Mouse (Mus musculus) intestine, embryonic 15.5 days (tissue): ENCODE results near the gene Arap1. TPM values are rescaled to one million over a fixed set of nuclear protein-coding genes. Genes with fewer than 3 reads are reported as not detected.

Experiments
- ATAC-seq: fragments of 200-750 bp; cut with Nextera tagmentation; 2 replicates; pipeline ENCODE4 v1.8.0; 2017; ENCODE audit warnings: moderate TSS enrichment, moderate library complexity
- H3K27ac ChIP-seq: fragments of 300-500 bp; sonication (generic); 2 replicates; pipeline ENCODE4 v1.5.1; 2015; ENCODE audit warnings: mild to moderate bottlenecking, inconsistent platforms
- H3K27me3 ChIP-seq: fragments of 300-500 bp; sonication (generic); replicated peaks from 2 replicates; pipeline ENCODE4 v1.6.1; 2015; ENCODE audit warnings: inconsistent platforms
- H3K36me3 ChIP-seq: fragments of 300-500 bp; sonication (generic); 2 replicates; pipeline ENCODE4 v1.6.1; 2015; ENCODE audit warnings: inconsistent platforms
- H3K4me1 ChIP-seq: fragments of 300-500 bp; sonication (generic); replicated peaks from 2 replicates; pipeline ENCODE4 v1.6.1; 2015; ENCODE audit warnings: inconsistent platforms
- H3K4me2 ChIP-seq: fragments of 300-500 bp; sonication (generic); replicated peaks from 2 replicates; pipeline ENCODE4 v1.6.1; 2015; ENCODE audit warnings: mild to moderate bottlenecking, inconsistent platforms
- H3K4me3 ChIP-seq: fragments of 300-500 bp; sonication (generic); replicated peaks from 2 replicates; pipeline ENCODE4 v1.5.1; 2015; ENCODE audit warnings: inconsistent platforms
- H3K9ac ChIP-seq: fragments of 300-500 bp; sonication (generic); 2 replicates; pipeline ENCODE4 v1.6.1; 2015; ENCODE audit warnings: inconsistent platforms
- H3K9me3 ChIP-seq: fragments of 300-500 bp; sonication (generic); 2 replicates; pipeline ENCODE4 v1.6.1; 2016; ENCODE audit warnings: inconsistent platforms
- WGBS: fragments of 180-500 bp; shearing (Covaris S2); methylation state at CpG from one replicate; pipeline ENCODE4 v1.1.7; 2015; 5-methylcytosine and 5-hydroxymethylcytosine counted together
- polyA plus RNA-seq: library from polyadenylated mRNA; unstranded; fragments of >200 nt; fragmentation: Nextera tagmentation; extraction: Ambion mirVana; gene quantifications from 2 replicates; pipeline ENCODE4 v1.2.1, GENCODE M21; 2015

Arap1 gene
- polyA plus RNA-seq, 1 experiment from 2014 or later = 58.4 TPM

GRCm38 (mm10) chr7:101456789-101457188, 108.9 kb downstream of the Arap1 start:
- ATAC-seq = no peak
- no peak overlapping the region for H3K9ac ChIP-seq
- WGBS = 39% methylated on average over 5 of the region's 5 CpGs
- H3K4me2 ChIP-seq = no peak overlapping the region
- no peak overlapping the region for H3K27ac ChIP-seq
- no peaks in the 10 kb centered on the region for H3K36me3 ChIP-seq
- H3K4me1 ChIP-seq = peaks cover 18% of the 10 kb centered on the region; the same call in 1 of the 2 replicates
- H3K4me3 ChIP-seq = no peak overlapping the region
- H3K9me3 ChIP-seq = no peaks in the 10 kb centered on the region
- peaks cover 13% of the 10 kb centered on the region for H3K27me3 ChIP-seq

- ATAC-seq = no peak
- H3K9ac ChIP-seq = no peak overlapping the region
- no peaks in the 10 kb centered on the region for H3K9me3 ChIP-seq
- WGBS = 76% methylated on average over 5 of the region's 5 CpGs
- no peak overlapping the region for H3K4me2 ChIP-seq
- H3K4me3 ChIP-seq = no peak overlapping the region
- H3K27ac ChIP-seq = no peak overlapping the region
- peaks cover 8% of the 10 kb centered on the region for H3K27me3 ChIP-seq
- no peaks in the 10 kb centered on the region for H3K36me3 ChIP-seq
- peaks cover 20% of the 10 kb centered on the region; the same call in 1 of the 2 replicates for H3K4me1 ChIP-seq
Observed at GRCm38 (mm10) chr7:101457283-101457682, 109.4 kb downstream of the Arap1 start.

- no peak overlapping the region for H3K4me2 ChIP-seq
- H3K27ac ChIP-seq = no peak overlapping the region
- no peaks in the 10 kb centered on the region for H3K36me3 ChIP-seq
- 55% methylated on average over 8 of the region's 8 CpGs for WGBS
- H3K9ac ChIP-seq = no peak overlapping the region
- no peak for ATAC-seq
- H3K4me3 ChIP-seq = no peak overlapping the region
- peaks cover 25% of the 10 kb centered on the region; the same call in 1 of the 2 replicates for H3K4me1 ChIP-seq
- no peaks in the 10 kb centered on the region for H3K9me3 ChIP-seq
- H3K27me3 ChIP-seq = peaks cover 3% of the 10 kb centered on the region
Observed at GRCm38 (mm10) chr7:101457801-101458200, 109.9 kb downstream of the Arap1 start.

GRCm38 (mm10) chr7:101458278-101458781, 110.5 kb downstream of the Arap1 start:
- no peak overlapping the region for H3K9ac ChIP-seq
- no peak overlapping the region for H3K4me2 ChIP-seq
- H3K4me1 ChIP-seq = peaks cover 26% of the 10 kb centered on the region; the same call in 1 of the 2 replicates
- no peak overlapping the region for H3K27ac ChIP-seq
- no peaks in the 10 kb centered on the region for H3K36me3 ChIP-seq
- 61% methylated on average over 4 of the region's 4 CpGs for WGBS
- H3K27me3 ChIP-seq = no peaks in the 10 kb centered on the region
- H3K9me3 ChIP-seq = no peaks in the 10 kb centered on the region
- no peak overlapping the region for H3K4me3 ChIP-seq
- no peak for ATAC-seq

- no peak for ATAC-seq
- no peaks in the 10 kb centered on the region for H3K27me3 ChIP-seq
- WGBS = 72% methylated on average over 9 of the region's 9 CpGs
- no peaks in the 10 kb centered on the region for H3K36me3 ChIP-seq
- H3K4me1 ChIP-seq = peaks cover 26% of the 10 kb centered on the region; the same call in 1 of the 2 replicates
- no peak overlapping the region for H3K27ac ChIP-seq
- no peaks in the 10 kb centered on the region for H3K9me3 ChIP-seq
- no peak overlapping the region for H3K4me2 ChIP-seq
- no peak overlapping the region for H3K9ac ChIP-seq
- H3K4me3 ChIP-seq = no peak overlapping the region
Observed at GRCm38 (mm10) chr7:101459305-101459813, 111.5 kb downstream of the Arap1 start.

- H3K27me3 ChIP-seq = no peaks in the 10 kb centered on the region
- no peak overlapping the region for H3K4me3 ChIP-seq
- ATAC-seq = no peak
- H3K4me2 ChIP-seq = no peak overlapping the region
- H3K36me3 ChIP-seq = no peaks in the 10 kb centered on the region
- H3K27ac ChIP-seq = no peak overlapping the region
- H3K4me1 ChIP-seq = peaks cover 30% of the 10 kb centered on the region
- H3K9ac ChIP-seq = no peak overlapping the region
- WGBS = 60% methylated on average over 10 of the region's 10 CpGs
- H3K9me3 ChIP-seq = no peaks in the 10 kb centered on the region
Observed at GRCm38 (mm10) chr7:101459923-101460607, 112.2 kb downstream of the Arap1 start.

- Histone ChIP-seq H3K9me3 (no peaks in the 10 kb centered on the region), H3K36me3 (no peaks in the 10 kb centered on the region), H3K4me3 (no peak overlapping the region), H3K4me1 (peaks cover 35% of the 10 kb centered on the region), H3K27ac (no peak overlapping the region), H3K9ac (no peak overlapping the region), H3K27me3 (no peaks in the 10 kb centered on the region), H3K4me2 (no peak overlapping the region)
- WGBS = 34% methylated on average over 10 of the region's 10 CpGs
- ATAC-seq = no peak; the same call in 1 of the 2 replicates
Observed at GRCm38 (mm10) chr7:101460608-101460957, 112.7 kb downstream of the Arap1 start.

- Histone ChIP-seq H3K36me3 (no peaks in the 10 kb centered on the region), H3K4me1 (peaks cover 37% of the 10 kb centered on the region), H3K27ac (no peak overlapping the region), H3K9ac (no peak overlapping the region), H3K4me3 (no peak overlapping the region), H3K9me3 (no peaks in the 10 kb centered on the region), H3K27me3 (no peaks in the 10 kb centered on the region), H3K4me2 (no peak overlapping the region)
- no peak for ATAC-seq
- WGBS = 79% methylated on average over 11 of the region's 11 CpGs
Observed at GRCm38 (mm10) chr7:101461571-101461970, 113.7 kb downstream of the Arap1 start.

Other genes with a start within 250 kb of the Arap1 start
- gene Atg16l2, start 45.8 kb upstream of the Arap1 start, polyA plus RNA-seq = 14.3 and 16.1 TPM in 2 replicates
- gene Stard10, start 31.0 kb upstream of the Arap1 start, polyA plus RNA-seq = 111 and 125 TPM in 2 replicates
- 3.5 and 5.7 TPM in 2 replicates for gene Gm45837, start 62.8 kb downstream of the Arap1 start, polyA plus RNA-seq
- gene Pde2a, start 73.6 kb downstream of the Arap1 start, polyA plus RNA-seq = 15.4 and 16.6 TPM in 2 replicates
- 0.47 and 0.55 TPM in 2 replicates for gene Art2b, start 237.5 kb downstream of the Arap1 start, polyA plus RNA-seq